Mouse (Mus musculus) heart, adult 2 months (tissue): ENCODE measurements around the gene Gm49486.

Source experiments
- CTCF ChIP-seq: fragments of 200-600 bp; IDR thresholded peaks from 2 replicates; pipeline ENCODE4 v1.8.1; 2022; ENCODE audit warnings: antibody characterized with exemption, mild to moderate bottlenecking, moderate library complexity
- POLR2A ChIP-seq: fragments of 200-500 bp; IDR thresholded peaks from 2 replicates; pipeline ENCODE4 v1.6.1; 2011; ENCODE audit warnings: mild to moderate bottlenecking, low read depth, low read length, control low read depth; ENCODE audit not compliant: insufficient read depth

- no peak for TF ChIP-seq POLR2A
- TF ChIP-seq CTCF: no peak
Measured at GRCm38 (mm10) chr15:79283371-79283770, 54.2 kb downstream of the Gm49486 start.
